Mouse (Mus musculus) cerebellum, postnatal 4 days (tissue): Measurements from ENCODE around the gene Timm50.

ENCODE experiments used
- DNase-seq, 2 experiments: peaks; one replicate each; pipeline ENCODE4 v3.0.0; 2022; ENCODE audit warnings: low spot score in 2 of 2, mixed read lengths in 1 of 2

Gene Timm50

GRCm38 (mm10) chr7:28269355-28269754 is 42.5 kb downstream of the Timm50 start:
- no peak for DNase-seq

- no peak for DNase-seq
Observed at GRCm38 (mm10) chr7:28268576-28268975, 43.3 kb downstream of the Timm50 start.

- DNase-seq, result peak in 1 of 2 experiments; percentile 55
Observed at GRCm38 (mm10) chr7:28268042-28268531, 43.8 kb downstream of the Timm50 start.

- peak; percentile 76 to 90 for DNase-seq
Observed at GRCm38 (mm10) chr7:28267129-28268041, 44.5 kb downstream of the Timm50 start, which contains the start of gene Eid2. Eid2 (plus strand) TSS chr7:28267881.

- no peak for DNase-seq
Observed at GRCm38 (mm10) chr7:28265391-28265790, 46.5 kb downstream of the Timm50 start.

GRCm38 (mm10) chr7:28263786-28264185 is 48.1 kb downstream of the Timm50 start:
- DNase-seq, result peak in 1 of 2 experiments; percentile 31

- no peak for DNase-seq
Observed at GRCm38 (mm10) chr7:28262861-28263260, 49.0 kb downstream of the Timm50 start.
